ENCODE assay signal across 8 mouse cellular contexts in the genomic region with DNA sequence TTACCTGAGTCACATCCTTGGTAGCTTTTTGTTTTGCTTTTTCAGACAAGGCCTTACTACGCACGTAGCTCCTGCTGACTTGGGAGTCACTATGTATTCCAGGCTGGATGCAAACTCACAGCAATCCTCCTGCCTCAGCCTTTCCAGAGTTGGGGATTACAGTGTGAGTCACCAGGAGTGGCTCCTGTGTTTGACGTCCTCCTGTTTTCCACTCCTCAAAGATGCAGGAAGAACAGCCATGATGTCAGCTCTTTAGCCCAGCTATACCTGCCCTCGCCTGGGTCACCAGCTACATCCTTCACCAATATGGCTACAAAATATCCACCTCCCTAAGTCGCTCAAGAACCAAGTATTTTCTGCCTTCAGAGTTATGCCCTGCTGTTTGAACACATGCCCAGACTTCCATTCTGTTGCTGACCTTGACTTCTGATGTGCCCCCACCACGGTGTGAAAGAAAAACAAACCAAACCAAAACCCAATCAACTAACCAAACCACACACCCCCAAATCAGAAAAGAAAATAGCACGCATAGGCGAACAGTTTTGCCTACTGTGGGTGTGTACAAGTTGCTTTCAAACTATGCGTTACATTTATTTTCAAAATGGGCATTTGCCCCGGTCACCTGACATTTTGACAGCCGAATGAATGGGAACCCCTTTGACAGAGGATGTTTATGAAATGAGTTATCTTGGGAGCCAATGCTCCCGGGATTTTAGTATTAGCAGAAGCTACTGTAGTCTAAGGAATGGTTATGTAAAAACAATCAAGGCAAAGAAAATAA. TPM values are rescaled to one million over a fixed set of nuclear protein-coding genes. Genes with fewer than 3 reads are reported as not detected.
DNase-seq lines count a peak whose midpoint lies in the region; ATAC-seq lines count a peak whose summit lies in the region.

No protein-coding gene starts in this region.

- WGBS in limb, embryonic 15.5 days = 82% methylated on average over 12 of the region's 12 CpGs
- WGBS in stomach, embryonic 16.5 days = 63% methylated on average over 12 of the region's 12 CpGs

- no peak overlapping the region for H3K27ac ChIP-seq in limb, embryonic 15.5 days
- no peak overlapping the region for H3K27ac ChIP-seq in stomach, embryonic 16.5 days (ENCODE audit: low read length)

- peak overlapping the region; percentile 75 for H3K4me2 ChIP-seq in limb, embryonic 15.5 days
- peak overlapping the region; percentile 92 for H3K4me2 ChIP-seq in stomach, embryonic 16.5 days (ENCODE audit: low read depth, low read length)

- no peak for ATAC-seq in megakaryocyte, adult 5-6 weeks (ENCODE audit: poor library complexity, severe bottlenecking)
- ATAC-seq in limb, embryonic 15.5 days (ENCODE audit: insufficient number of reproducible peaks, low FRiP score, low TSS enrichment, low read depth) = no peak
- no peak for ATAC-seq in stomach, embryonic 16.5 days (ENCODE audit: insufficient read depth, low FRiP score)

- DNase-seq in cerebellum, adult 11-12 months = peak; percentile 34
- no peak for DNase-seq in cerebellum, postnatal 4 days (ENCODE audit: low spot score in 2 of 2)
- DNase-seq in Muller cell, postnatal 12 days (ENCODE audit: inconsistent ontology term) = no peak
- no peak for DNase-seq in left cerebral cortex, adult 18-20 months (ENCODE audit: low spot score in 2 of 2)

- H3K4me3 ChIP-seq in megakaryocyte, embryonic 14.5 days (replicated peaks) = peak overlapping the region; percentile 98
- peak overlapping the region; percentile 94 for H3K4me3 ChIP-seq in limb, embryonic 15.5 days
- H3K4me3 ChIP-seq in stomach, embryonic 16.5 days (replicated peaks; ENCODE audit: low read length) = peak overlapping the region; percentile 89

- H3K4me1 ChIP-seq in megakaryocyte, embryonic 14.5 days = peaks cover 90% of the 10 kb centered on the region
- H3K4me1 ChIP-seq in limb, embryonic 15.5 days = peaks cover 42% of the 10 kb centered on the region
- peaks cover 32% of the 10 kb centered on the region for H3K4me1 ChIP-seq in stomach, embryonic 16.5 days (ENCODE audit: control insufficient read depth, insufficient read depth, low read length)

- H3K9ac ChIP-seq in limb, embryonic 15.5 days = no peak overlapping the region
- H3K9ac ChIP-seq in stomach, embryonic 16.5 days (ENCODE audit: low read length) = peak overlapping the region; percentile 96; the same call in 1 of the 2 replicates

- peaks cover 31% of the 10 kb centered on the region for H3K36me3 ChIP-seq in megakaryocyte, embryonic 14.5 days (replicated peaks; ENCODE audit: low read length)
- no peaks in the 10 kb centered on the region for H3K36me3 ChIP-seq in limb, embryonic 15.5 days
- H3K36me3 ChIP-seq in stomach, embryonic 16.5 days (ENCODE audit: control insufficient read depth, insufficient read depth, low read length) = no peaks in the 10 kb centered on the region

- no peaks in the 10 kb centered on the region for H3K9me3 ChIP-seq in megakaryocyte, embryonic 14.5 days
- H3K9me3 ChIP-seq in limb, embryonic 15.5 days = no peaks in the 10 kb centered on the region
- H3K9me3 ChIP-seq in stomach, embryonic 16.5 days (replicated peaks; ENCODE audit: control insufficient read depth, low read length) = no peaks in the 10 kb centered on the region

- H3K27me3 ChIP-seq in megakaryocyte, embryonic 14.5 days (replicated peaks) = no peaks in the 10 kb centered on the region
- no peaks in the 10 kb centered on the region for H3K27me3 ChIP-seq in limb, embryonic 15.5 days
- no peaks in the 10 kb centered on the region for H3K27me3 ChIP-seq in stomach, embryonic 16.5 days (ENCODE audit: control insufficient read depth, insufficient read depth, low read length)

RNA-seq across cellular contexts. Expression of gene Fnbp1, which starts 1.6 kb away (rescaled TPM):
- polyA plus RNA-seq in megakaryocyte, embryonic 14.5 days (2012; ENCODE audit: insufficient read depth, low replicate concordance) = 44.7 and 52.5 TPM in 2 replicates
- total RNA-seq in megakaryocyte, adult 5-6 weeks (2015) = 62.0 and 64.1 TPM in 2 replicates
- 39.0 and 48.7 TPM in 2 replicates for total RNA-seq in megakaryocyte, adult 5-6 weeks (2017)
- polyA plus RNA-seq in limb, embryonic 15.5 days (2015; fragmentation: Nextera tagmentation; extraction: Ambion mirVana) = 27.1 and 27.5 TPM in 2 replicates
- polyA plus RNA-seq in stomach, embryonic 16.5 days (2015; fragmentation: Nextera tagmentation; extraction: Ambion mirVana) = 34.6 and 36.8 TPM in 2 replicates
- 100 to 1,000 TPM in 1 of 2 experiments, 10 to 100 TPM in 1; 97.8 to 101 TPM for total RNA-seq in left cerebral cortex, adult 18-20 months (2021)

RNA-seq across cellular contexts. Expression of gene Gpr107, which starts 11.9 kb away (rescaled TPM):
- 5.0 and 11.9 TPM in 2 replicates for polyA plus RNA-seq in megakaryocyte, embryonic 14.5 days (2012; ENCODE audit: insufficient read depth, low replicate concordance)
- 22.1 and 22.2 TPM in 2 replicates for total RNA-seq in megakaryocyte, adult 5-6 weeks (2015)
- total RNA-seq in megakaryocyte, adult 5-6 weeks (2017) = 29.2 and 32.1 TPM in 2 replicates
- polyA plus RNA-seq in limb, embryonic 15.5 days (2015; fragmentation: Nextera tagmentation; extraction: Ambion mirVana) = 41.9 and 42.3 TPM in 2 replicates
- 34.8 and 39.3 TPM in 2 replicates for polyA plus RNA-seq in stomach, embryonic 16.5 days (2015; fragmentation: Nextera tagmentation; extraction: Ambion mirVana)
- total RNA-seq in left cerebral cortex, adult 18-20 months (2021) = 10 to 100 TPM; 42.9 to 45.1 TPM
